Mouse (Mus musculus) hindlimb bud, embryonic 11.5 days (tissue): ENCODE results near the gene Psmb11.
A peak's percentile ranks its signal among the peaks of the same experiment; 100 is the strongest.
"Not testable (repeated sequence)": the region's sequence is repeated elsewhere in the genome, so short reads cannot be mapped to it uniquely, and the experiment has no call there.

Experiments
- DNase-seq: peaks from one replicate; pipeline ENCODE4 v3.0.0-alpha.2; 2012; ENCODE audit warnings: low read depth, low spot score; ENCODE audit errors: extremely low spot score

The Psmb11 gene

GRCm38 (mm10) chr14:54603038-54603654 lies 18.1 kb upstream of the Psmb11 start:
- DNase-seq = peak; percentile 79

GRCm38 (mm10) chr14:54603686-54604085 lies 17.5 kb upstream of the Psmb11 start:
- no peak for DNase-seq

- no peak for DNase-seq
Observed at GRCm38 (mm10) chr14:54605752-54606321, 15.4 kb upstream of the Psmb11 start, which contains the start of gene 4931414P19Rik. Gene 4931414P19Rik (minus strand): TSS chr14:54605993.

GRCm38 (mm10) chr14:54607226-54607625 lies 14.0 kb upstream of the Psmb11 start:
- no peak for DNase-seq

- DNase-seq = no peak
Observed at GRCm38 (mm10) chr14:54609245-54609644, 12.0 kb upstream of the Psmb11 start.

GRCm38 (mm10) chr14:54609962-54610361 lies 11.3 kb upstream of the Psmb11 start:
- no peak for DNase-seq

GRCm38 (mm10) chr14:54610648-54611047 lies 10.6 kb upstream of the Psmb11 start:
- DNase-seq = no peak

GRCm38 (mm10) chr14:54614130-54614529 lies 7.1 kb upstream of the Psmb11 start:
- not testable (repeated sequence) for DNase-seq

GRCm38 (mm10) chr14:54616226-54616825 lies 4.9 kb upstream of the Psmb11 start:
- no peak for DNase-seq

GRCm38 (mm10) chr14:54617152-54617896 lies 3.9 kb upstream of the Psmb11 start:
- no peak for DNase-seq

- DNase-seq = peak; percentile 90
Observed at GRCm38 (mm10) chr14:54617897-54618365, 3.3 kb upstream of the Psmb11 start, which contains the start of gene Psmb5. Gene Psmb5 (minus strand): TSS chr14:54618022.

- no peak for DNase-seq
Observed at GRCm38 (mm10) chr14:54623334-54623733, 2.1 kb downstream of the Psmb11 start.

- no peak for DNase-seq
Observed at GRCm38 (mm10) chr14:54624976-54625375, 3.7 kb downstream of the Psmb11 start.

- DNase-seq = no peak
Observed at GRCm38 (mm10) chr14:54628103-54628502, 6.9 kb downstream of the Psmb11 start.

GRCm38 (mm10) chr14:54629797-54630196 lies 8.6 kb downstream of the Psmb11 start:
- DNase-seq = no peak

- DNase-seq = no peak
Observed at GRCm38 (mm10) chr14:54630583-54631239, 9.5 kb downstream of the Psmb11 start.

- no peak for DNase-seq
Observed at GRCm38 (mm10) chr14:54631240-54631599, 10.0 kb downstream of the Psmb11 start.

GRCm38 (mm10) chr14:54632252-54632651 lies 11.0 kb downstream of the Psmb11 start:
- no peak for DNase-seq

- DNase-seq = no peak
Observed at GRCm38 (mm10) chr14:54634182-54634581, 12.9 kb downstream of the Psmb11 start.

- DNase-seq = no peak
Observed at GRCm38 (mm10) chr14:54636954-54637353, 15.7 kb downstream of the Psmb11 start.

- DNase-seq = no peak
Observed at GRCm38 (mm10) chr14:54638210-54638609, 17.0 kb downstream of the Psmb11 start.
